Mouse (Mus musculus): ENCODE results near the gene Nfatc2ip. TPM values are rescaled to one million over a fixed set of nuclear protein-coding genes. Genes with fewer than 3 reads are reported as not detected.
"Not testable (repeated sequence)": the region's sequence is repeated elsewhere in the genome, so short reads cannot be mapped to it uniquely, and the experiment has no call there.

The Nfatc2ip gene
- total RNA-seq, 2 experiments from 2014 or later = 8.4 to 10.4 TPM

DNA sequence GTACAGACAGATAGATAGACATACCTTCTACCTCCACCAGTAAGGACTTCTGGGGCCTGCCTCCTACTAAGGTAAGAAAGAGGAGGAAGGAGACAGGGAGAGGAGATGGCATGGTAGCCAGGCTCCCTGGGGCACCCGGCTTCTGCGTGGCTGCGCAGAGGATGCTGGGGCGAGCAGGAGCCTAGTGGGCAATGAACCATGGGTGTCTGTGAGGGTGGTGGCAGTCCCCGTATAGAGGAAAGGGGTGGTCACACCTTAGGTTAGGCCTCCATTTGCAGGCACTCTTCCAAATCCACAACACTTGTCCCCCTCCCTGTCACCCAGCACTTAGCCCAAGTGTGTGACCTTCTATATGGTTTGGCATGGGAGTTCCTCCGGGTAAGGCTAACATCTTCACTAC lies 18.2 kb upstream of the Nfatc2ip start, which contains the start of gene Cd19:
Cd19 (minus strand) TSS at position 165 of the 400 bp plus-strand sequence.
- DNase-seq = no peak
- intact Hi-C loops (cut with DNase I) = no loop called here

DNA sequence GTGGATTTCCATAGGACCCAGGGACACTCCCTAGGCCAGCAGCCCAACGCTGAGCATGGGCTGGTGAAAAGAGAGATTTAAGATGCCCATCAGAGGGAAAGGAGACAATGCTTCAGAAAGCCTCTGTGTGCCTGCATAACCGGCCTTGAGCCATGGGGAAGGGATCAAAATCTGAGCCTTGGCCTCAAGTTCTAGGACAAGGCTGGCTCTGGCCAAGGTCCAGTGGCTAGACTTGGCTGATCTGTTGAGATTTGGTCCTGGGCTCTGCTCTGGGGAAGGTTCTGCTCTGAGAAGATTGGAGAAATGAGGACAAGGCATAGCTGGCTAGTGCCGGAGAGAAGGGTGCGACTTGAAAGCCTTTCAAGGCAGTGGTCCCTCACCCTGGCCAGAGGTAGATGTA lies 14.5 kb upstream of the Nfatc2ip start:
- intact Hi-C loops (cut with DNase I) = no loop called here

DNA sequence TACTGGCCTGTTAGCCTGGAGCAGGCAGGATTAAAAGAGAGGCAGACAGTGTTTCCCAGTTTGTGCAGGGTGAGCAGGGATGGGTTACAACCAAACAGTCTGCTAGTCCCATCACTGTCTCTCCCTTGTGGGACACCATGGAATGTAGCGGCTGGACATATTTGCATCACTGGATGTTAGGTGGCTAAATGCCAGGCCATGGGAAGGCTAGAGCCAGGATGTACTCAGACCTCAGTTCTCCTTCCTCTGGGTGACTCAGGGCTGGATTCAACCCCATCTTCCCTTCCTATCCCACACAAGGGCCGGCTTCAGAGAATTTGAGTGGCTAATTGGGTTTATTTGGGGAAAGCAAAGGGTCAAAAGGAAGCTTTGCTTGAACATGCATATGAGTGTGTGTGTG lies 12.1 kb upstream of the Nfatc2ip start:
- DNase-seq = no peak
- intact Hi-C loops (cut with DNase I) = loop anchor here (10.0 kb wide), 1 partner anchor 116 kb away; no protein-coding TSS in a partner anchor

More for the DNA sequence above, 14.5 kb upstream of the Nfatc2ip start:
- DNase-seq = no peak

DNA sequence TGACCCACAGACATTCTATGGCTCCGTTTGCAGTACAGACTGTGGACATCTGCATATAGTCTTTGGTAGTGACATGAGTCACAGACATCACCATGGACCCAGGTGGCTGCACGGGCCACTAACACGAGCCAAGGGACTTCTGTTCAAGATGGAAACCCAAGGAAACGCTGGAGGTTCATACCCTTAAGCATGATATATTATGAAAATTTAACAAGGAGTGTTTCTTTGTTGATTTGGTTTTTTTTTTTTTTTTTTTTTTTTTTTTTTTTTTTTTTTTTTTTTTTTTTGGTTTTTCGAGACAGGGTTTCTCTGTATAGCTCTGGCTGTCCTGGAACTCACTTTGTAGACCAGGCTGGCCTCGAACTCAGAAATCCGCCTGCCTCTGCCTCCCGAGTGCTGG lies 6.0 kb upstream of the Nfatc2ip start:
- intact Hi-C loops (cut with DNase I) = loop anchor here (10.0 kb wide), 1 partner anchor 122 kb away; no protein-coding TSS in a partner anchor
- not testable (repeated sequence) for DNase-seq

DNA sequence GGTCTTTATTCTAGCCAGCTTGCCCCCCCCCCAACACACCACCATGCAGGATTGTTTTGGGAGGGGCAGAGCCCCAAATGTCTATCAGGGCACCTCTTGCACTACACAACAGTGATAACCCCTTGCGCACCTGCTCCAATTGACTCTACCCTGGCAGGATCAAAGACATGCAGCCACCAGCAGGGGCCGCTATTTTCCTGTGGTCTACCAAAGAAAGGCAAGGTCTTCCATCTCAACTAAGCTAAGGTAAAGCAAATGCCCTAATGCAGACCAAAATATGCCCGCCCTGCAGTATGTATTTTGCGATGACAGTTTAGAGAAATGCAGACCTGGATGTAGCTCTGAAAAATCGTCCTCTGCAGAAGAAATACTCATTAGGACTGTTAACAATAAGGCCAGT lies 3.0 kb upstream of the Nfatc2ip start:
- peak; percentile 84 for DNase-seq
- intact Hi-C loops (cut with DNase I) = no loop called here

DNA sequence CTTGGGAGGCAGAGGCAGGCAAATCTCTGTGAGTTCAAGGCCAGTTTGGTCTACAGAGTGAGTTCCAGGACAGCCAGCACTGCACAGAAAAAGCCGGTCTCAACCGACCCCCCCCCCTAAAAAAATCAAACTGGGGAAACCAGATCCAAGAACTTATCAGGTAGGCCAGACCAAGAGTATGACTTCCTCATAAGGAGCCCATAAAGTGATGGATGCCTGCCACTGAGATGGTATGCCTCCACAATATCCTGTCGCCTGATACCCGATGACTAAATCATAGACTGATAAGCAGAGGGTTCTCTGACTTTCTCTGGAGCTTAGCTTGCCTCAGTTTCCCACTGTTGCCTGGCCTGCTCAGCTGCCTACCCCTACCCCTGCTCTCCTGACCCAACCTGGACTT lies 1.3 kb upstream of the Nfatc2ip start:
- intact Hi-C loops (cut with DNase I) = no loop called here
- DNase-seq = no peak

DNA sequence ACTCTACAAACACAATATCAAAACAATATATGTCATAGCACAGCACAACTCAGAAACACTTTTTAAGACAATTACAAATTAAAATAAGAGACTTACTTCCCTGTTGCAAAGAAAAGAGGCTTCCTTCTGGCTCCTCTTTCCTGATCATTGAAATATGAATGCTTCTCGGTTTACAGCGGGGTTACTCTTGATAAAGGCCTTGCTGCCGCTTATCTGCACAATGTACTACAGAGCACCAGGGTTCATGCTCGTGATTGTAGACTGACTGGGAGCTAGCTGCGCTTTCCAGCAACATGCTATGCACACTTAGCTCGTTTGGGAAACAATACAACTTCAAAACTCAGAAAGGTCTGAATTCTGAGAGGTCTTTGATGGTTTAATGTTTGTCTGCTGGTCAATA lies 684 bp upstream of the Nfatc2ip start:
- intact Hi-C loops (cut with DNase I) = no loop called here
- DNase-seq = no peak

DNA sequence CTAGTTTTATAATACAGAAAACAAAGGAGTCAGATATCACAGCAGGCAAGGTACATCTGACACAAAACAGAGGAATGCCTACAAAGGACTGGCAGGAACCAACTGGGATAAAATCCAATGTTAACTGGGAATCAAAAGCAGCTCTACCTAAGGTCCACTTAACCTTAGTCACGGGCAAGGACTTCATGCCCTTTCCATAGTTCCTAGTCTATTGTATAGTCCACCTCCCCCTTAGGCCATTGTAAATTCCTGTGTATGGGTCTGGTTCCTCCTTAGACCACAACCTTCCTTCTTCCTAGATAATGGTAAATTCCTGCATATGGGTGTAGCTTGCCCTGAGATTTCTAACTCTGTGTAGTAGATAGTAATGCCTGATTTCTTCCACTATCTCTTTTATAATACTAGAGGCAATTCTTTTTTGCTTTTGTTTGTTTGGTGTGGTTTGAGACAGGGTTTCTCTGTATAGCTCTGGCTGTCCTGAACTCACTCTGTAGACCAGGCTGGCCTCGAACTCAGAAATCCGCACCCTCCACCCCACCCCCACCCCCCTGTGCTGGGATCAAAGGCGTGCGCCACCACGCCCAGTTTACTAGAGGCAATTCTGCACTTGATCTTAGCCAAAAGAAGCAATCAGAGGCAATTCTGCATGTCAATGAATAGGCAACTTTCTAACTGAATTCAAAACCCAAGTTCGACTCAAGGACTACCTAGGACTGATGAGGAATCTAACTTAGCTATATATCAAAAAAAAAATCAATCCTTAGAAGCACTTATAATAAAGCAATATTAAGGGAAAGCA lies 4.3 kb downstream of the Nfatc2ip start:
- DNase-seq; intact Hi-C loops (cut with DNase I): not testable (repeated sequence)

DNA sequence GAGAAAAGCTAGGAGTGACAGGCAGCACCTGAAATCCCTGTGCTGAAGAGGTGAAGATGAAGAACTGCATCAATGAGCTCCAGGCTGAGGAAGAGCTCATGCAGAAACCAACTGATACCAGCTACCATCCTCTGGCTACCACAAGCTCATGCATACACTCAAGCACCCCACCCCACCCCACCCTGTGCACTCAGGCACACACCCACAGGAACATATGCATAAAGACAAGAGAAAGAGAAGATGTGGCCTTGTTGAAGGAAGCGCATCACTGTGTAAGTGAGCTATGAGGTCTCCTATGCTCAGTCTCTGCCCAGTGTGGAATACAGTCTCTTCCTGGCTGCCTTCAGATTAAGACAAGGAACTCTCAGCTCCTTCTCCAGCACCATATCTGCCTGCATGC lies 8.4 kb downstream of the Nfatc2ip start:
- no peak for DNase-seq
- intact Hi-C loops (cut with DNase I) = no loop called here

DNA sequence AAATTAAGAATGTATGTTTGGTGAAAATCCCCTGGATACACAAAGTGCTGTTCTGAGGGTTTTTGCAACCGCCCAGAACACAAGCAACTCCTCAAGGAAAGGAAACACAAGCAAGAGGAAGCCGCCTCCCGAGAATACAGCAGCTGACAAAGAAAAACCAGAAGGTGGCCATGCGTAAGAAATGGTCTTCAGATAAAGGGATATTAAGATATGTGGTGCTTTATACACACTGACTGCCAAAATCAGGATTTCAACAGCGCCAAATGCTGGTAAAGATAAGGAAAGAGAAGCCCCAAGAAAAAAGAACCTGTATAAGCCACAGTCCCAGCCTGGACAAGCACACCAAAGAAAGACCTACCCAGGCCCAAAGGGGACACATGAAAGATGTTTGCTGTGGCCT lies 13.0 kb downstream of the Nfatc2ip start:
- intact Hi-C loops (cut with DNase I) = no loop called here
- no peak for DNase-seq

DNA sequence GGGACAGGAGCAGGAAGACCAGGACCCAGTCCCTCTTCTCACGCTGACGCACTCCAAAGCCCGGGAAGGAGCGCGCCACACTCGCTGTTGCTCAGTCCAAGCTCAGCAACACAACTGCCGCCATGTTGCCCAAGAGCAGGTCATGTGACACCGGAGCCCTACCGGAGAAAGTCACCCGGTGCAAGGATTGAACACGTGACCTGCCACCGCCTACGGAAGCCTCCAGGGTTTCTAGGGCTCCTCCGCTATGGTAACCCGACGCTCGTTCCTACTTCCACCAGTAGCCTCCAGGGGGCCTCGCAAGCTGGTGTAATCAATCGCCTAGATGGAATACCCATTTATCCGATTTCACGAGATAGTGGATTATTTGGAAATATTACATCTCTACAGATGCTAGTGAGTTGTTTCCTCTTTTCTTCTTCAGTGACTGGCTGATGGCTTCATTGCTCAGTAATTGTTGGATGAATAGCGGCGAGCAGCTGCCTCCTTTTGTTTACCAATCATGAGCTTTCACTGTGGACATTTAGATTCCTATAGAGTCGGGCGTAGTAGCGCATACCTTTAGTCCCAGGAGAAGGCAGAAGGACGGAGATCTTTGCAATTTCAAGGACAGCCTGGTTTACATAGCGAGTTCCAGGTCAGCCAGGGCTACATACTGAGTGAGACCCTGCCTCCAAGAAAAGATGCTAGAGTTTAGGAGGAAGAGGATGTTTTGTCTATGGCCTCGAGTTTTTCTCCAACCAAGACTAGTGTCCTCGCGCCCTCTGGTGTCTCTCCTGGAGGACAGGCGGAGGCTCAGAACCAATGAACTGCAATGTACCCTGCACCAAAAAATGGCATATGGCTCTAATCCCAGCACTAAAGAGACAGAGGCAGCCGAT lies 19.0 kb downstream of the Nfatc2ip start, which contains the start of gene Spns1:
Spns1 (minus strand) TSS at position 173 of the 881 bp plus-strand sequence.
- DNase-seq = peak; percentile 97
- intact Hi-C loops (cut with DNase I) = loop anchor here (2.0 to 5.0 kb wide), 2 partner anchors 55 to 115 kb away; no protein-coding TSS in a partner anchor

DNA sequence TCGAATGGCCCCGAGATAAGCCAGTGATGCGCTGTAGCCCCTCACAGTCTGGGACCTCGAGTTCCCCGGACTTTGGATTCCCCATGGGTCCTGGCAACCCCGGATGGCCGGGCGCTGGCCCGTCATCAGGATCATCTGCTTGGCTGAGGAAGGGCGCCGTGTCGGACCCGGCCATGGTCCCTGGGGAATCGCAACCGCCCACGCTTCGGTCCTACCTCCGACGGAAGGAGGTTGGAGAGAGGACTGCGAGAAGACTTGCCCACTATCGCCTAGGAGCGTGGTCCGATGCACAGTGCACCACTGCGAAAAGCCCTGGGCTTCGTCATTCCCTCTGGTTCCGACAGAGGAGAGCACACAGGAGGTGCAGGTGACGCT lies 19.6 kb downstream of the Nfatc2ip start:
- intact Hi-C loops (cut with DNase I) = loop anchor here (5.0 kb wide), 1 partner anchor 115 kb away; no protein-coding TSS in a partner anchor
- peak; percentile 28 for DNase-seq

DNA sequence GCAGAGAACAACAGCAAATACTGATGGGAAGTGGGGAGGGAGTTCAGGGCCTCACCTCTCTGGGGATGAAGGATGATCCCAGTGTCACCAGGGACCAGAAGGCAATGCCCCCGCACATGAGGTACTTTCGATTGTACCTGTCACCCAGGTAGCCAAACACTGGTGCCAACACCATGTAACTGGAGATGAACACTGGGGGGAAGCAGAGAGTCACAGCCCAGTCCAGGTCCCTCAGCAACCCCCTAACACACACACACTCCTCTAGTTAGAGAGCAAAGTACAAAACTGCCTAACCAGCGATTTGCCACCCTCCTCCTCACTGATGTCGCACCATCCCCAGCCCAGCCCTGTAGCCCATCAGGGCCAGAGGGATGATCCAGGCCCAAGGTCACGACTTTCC lies 21.5 kb downstream of the Nfatc2ip start:
- intact Hi-C loops (cut with DNase I) = loop anchor here (5.0 kb wide), 1 partner anchor 113 kb away; no protein-coding TSS in a partner anchor
- no peak for DNase-seq

DNA sequence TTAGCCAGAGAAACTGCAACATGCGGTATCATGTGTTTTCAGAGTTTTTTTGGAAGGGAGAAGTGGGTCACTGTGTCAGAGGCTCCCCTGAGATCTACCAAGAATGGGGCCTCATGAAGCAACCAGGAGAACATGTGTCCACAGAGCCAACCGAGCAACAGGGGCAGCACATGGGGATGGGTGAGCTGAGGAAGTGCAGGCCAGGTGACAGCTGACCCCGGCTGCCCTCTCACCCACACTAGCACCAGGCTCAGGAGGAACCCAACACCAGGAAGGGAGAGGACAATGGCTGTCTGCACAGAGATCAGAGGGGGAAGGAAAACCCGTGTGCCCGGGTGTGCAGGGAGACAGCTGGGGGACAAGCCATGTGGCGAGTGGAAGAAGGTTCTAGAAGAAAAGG lies 22.0 kb downstream of the Nfatc2ip start:
- intact Hi-C loops (cut with DNase I) = no loop called here
- no peak for DNase-seq

DNA sequence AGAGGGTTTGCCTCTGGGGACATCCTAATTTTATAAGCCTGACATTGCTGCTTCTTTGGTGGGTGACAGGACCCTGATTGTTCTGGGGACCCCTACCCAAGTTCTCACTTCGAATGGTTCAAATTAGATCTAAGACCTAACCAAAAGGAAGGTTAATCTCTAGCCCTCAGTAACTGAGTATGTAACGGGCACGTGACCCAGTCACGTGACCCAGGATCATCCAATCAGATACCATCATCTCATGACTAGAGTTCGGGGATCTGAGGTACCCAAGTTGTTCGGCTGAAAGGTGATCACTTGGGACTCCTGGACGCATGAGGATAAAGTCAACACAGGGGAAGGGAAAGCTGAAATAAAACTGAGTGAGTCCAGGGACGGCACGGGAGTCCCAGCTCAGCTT lies 23.5 kb downstream of the Nfatc2ip start:
- intact Hi-C loops (cut with DNase I) = no loop called here
- no peak for DNase-seq

DNA sequence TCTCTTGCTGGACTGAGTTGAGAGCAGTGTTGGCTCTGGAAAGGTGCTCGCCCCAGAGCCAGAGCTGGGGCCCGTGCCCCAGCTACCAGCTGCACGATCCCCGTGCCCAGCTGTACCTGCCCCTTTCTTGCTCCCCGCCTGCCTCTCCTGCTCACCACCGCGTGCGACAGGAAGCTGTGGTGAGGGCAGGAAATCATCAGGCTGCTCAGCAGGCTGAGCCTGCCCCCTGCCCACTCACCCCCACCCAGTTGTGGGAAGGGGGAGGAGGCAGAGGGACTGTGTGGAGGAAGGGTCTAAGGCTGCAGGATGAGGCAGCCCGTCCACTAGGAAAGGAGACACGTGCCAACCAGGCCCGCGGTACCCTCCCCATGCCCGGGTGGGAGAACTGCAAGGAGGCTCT lies 27.1 kb downstream of the Nfatc2ip start, which contains the start of gene Lat:
Lat (minus strand) TSS at position 178 of the 400 bp plus-strand sequence.
- intact Hi-C loops (cut with DNase I) = no loop called here
- DNase-seq = no peak

DNA sequence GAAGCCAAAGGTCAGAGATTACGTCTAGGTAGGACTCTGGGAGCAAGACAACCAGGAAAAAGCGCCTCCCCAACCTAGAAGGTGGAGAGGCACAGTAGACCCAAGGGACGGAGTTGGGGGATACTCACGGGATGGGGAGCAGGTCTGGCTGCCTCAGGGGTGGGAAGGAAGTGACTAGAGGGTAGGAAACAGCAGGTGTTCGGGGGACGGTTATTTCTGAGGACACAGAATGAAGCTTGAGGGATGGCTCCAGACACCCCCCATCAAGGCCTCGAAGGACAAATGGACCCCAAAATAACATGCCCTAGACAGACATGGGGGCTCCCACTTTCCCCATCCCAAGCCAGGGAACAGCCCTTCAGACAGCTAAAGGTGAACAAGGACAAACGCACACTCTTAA lies 28.2 kb downstream of the Nfatc2ip start:
- intact Hi-C loops (cut with DNase I) = no loop called here
- no peak for DNase-seq

DNA sequence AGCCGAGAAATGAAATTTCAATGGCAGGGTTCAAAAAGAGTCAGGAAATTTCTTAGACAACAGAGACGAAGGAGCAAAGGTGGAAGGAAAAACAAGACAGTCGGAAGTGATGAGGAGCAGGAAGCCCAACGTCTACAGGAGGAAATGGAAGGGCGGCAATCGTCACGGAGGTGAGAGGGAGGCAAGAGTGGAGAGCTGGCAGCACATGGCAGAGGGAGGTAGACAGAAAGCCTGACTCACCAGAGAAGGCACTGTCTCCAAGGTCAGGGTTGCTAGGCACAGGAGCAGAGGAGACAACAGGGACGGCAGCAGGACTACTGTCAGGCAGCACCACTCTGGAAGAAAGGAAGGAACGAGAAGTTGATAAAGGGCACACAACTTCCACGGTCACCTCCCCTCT lies 28.9 kb downstream of the Nfatc2ip start:
- no peak for DNase-seq
- intact Hi-C loops (cut with DNase I) = no loop called here

DNA sequence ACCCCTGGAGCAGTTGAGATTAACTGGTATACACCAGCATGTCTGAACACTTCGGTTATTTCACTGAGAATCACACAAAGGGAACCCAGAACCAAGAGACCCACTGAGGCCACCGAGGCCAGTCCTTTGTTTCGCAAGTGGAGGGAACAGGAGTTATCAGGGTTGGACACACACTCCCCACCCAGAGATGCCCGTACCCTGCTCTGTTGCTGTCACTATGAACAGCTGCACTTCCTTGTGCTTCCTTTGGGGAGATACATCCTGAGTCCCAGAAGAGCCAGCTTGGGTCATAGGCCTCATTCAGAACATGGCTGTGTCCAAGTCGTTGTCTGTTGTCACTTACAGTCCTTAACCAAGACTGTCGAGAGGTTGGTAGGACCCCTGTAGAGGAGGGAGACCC lies 33.5 kb downstream of the Nfatc2ip start:
- intact Hi-C loops (cut with DNase I) = no loop called here
- DNase-seq = no peak

DNA sequence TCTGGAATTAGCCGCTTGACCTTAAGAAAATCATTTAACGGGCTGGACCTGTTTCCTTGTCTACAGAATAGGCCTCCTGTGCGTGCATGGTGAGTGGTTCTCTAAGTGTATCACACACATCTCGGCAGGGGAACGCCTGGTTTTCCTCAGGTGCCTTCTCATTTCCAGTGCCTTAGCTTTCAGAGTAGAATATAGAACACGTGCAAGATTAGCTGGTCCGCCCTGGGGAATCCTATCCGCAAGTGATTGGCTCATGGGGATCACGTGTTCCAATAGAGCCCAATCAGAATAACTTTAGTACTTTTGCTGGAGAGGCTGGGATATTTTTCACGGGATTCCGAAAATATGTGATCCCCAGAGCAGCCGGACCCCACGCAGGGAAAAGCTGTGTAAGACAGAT lies 37.5 kb downstream of the Nfatc2ip start:
- DNase-seq = no peak
- intact Hi-C loops (cut with DNase I) = no loop called here

DNA sequence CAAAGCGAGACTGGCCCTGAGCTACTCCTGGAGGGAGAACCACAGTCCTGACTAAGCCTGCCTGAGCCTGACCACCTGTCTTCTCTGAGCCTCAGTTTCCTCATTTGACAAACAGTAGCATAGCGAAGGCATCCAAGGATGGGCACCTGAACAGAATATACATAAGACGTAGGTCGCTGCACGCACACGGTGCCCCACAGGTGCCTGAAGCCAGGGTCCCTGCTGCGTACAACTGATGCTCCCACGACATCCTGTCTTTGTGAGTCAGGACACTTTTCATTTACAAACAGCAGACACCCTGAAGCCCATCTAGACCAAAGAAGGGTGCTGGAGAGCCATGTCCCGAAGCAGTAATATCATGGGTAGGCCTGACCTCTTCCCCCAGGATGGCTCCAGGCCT lies 38.1 kb downstream of the Nfatc2ip start:
- intact Hi-C loops (cut with DNase I) = no loop called here
- no peak for DNase-seq
